Mouse (Mus musculus) testis, postnatal 10 days (tissue): ENCODE data around the gene Gm20388.

Experiments
- DNase-seq: peaks from one replicate; pipeline ENCODE4 v3.0.0; 2021; ENCODE audit warnings: low spot score

Gene Gm20388

DNA sequence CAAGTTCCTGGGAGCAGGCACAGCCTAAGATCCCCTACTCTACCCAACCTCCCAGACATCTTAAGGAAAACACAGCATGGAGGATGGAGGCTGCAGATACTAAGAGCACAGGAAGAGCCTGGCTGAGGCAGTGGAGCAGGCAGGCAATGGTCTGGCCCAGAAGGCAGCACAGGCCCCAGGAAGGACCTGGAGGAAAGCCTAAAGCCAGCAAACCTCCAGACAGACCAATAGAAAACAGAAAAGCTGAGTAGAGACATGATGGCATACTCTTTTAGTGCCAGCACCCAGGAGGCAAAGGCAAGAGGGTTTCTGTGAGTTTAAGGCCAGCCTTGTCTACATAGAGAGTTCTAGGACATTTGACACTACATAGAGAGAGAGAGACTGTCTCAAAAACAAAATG is 1702.8 kb downstream of the Gm20388 start:
- no peak for DNase-seq

DNA sequence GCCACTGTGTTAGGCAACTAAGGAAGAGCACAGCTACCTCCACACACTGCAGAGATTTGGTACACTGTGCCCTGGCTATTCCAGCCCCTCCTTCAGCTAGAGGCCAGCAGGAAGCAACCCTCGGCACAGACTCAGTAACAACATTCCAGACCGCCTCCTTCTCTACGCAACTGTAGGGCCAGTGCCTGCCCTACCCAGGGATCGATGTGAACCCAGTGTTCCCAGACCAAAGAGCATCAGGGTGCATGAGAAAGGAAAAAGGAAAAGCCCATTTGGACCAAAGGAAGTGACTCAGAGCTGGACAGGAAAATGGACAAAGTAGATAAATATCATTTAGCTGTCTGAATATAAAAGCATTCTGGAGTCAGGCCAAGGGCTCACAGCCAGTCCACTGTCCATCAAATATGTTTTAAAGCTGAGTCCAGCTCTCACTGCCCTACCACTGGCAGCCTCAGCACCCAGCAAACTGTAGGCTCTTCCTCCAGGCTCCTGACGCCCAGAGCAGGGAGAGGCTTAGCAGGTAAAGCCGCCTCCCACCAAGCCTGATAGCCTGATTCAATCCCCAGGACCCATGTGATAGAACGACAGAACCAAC is 1708.9 kb downstream of the Gm20388 start:
- DNase-seq: no peak

DNA sequence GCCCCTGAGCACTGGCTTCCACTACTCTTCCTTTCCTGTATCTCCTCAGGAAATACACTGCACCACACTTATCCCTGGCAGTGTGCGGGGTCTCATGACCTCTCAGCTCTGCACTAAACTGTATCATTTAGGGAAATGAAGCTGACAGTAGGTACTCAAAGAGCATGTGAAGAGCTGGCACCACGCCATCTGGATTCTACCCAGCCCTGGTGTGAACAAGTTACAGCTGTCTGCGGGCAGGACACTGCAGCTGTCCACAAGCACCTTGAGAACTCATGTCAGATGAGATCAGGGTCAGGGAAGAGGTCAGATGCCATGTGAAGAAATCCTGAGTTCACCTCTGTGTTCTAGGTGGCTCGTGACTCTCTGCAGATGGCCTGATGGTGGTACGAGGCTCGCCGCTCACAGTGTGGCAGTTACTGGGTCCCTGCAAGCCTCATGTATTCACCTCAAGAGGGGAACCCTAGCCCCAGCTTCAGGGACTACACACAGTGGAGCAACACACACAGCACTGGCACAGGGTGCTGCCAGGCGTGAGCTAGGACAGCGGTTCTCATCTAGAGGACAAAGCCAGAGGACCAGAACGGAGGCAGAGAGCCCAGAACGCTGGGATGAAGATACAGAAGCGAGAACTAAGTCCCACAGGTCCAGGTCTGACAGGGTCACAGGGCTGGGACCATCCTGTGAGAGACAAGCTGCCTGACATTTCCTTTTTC is 1710.3 kb downstream of the Gm20388 start:
- DNase-seq: peak; percentile 67

DNA sequence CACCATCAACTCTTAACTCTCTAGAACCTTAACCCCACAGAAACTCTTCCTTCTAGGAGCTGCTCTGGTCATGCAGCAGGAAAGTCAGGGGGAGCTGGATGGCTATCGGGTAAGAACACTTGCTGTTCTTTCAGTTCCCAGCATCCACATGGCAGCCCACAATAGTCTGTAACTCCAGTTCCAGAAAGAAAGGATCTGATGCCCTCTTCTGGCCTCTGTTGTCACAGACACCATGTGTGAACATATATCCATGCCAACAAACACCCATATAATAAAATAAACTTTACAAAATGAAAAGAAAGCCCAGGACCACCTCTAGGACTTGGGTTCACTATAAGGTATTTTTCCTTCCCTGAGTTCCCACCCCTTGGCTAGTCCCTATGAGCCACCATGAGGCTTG is 1711.2 kb downstream of the Gm20388 start:
- no peak for DNase-seq

DNA sequence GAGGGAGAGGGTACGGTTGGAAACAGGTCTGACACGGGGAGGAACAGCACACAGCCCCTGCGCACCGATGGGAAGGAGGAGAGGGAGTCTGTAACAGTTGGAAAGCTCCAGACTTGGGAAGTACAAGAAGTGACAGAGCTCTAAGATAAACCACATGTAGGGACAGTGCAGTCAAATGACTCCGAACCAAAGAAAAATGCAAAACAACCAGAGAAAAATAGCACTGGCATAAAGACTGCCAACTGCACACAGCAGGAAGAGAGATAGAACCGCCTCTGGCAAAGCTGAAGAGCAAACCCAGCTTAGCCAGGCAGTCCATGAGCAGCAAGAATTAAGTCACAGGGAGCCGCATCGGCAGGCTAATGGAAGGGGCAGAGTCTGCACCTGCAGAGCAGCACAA is 1712.4 kb downstream of the Gm20388 start:
- no peak for DNase-seq

DNA sequence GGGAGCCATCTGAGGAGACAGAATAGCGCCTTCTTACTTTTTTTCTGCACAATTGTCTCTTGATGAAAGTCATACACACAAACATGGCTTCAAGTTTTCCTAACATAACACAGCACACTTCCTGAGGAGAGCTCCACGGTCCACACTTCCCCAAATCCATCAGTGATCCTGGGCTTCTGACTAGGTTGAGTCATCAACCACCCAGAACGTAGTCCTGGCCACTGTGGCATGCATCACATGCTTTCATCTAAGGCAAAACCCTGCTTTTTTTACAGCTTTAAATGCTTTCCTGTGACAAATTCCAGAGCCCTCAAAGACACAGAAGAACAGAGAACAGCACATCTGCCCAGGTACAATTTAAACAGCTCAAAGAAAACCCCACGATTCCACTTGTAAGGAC is 1718.0 kb downstream of the Gm20388 start:
- DNase-seq: no peak

DNA sequence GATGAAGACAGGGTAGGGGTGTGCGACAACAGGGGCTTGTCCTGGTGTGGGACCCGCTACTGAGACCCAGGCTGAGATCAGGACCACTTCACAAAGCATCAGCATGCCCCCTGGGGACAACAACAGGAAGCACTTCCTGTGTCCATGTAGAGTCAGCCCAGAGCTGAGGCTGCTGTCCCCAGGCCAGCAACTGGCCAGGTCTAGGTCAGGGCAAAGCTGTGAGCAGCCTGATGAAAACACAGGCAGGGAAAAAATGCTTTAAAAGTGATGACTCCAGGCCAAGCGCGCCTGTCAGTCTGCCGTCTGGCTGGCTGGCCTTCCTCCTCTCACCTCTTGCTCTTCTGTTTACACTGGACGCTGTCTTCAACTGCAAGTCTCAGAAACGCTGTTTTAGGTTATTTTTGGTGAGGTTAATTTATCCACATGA is 1721.0 kb downstream of the Gm20388 start:
- DNase-seq: no peak

DNA sequence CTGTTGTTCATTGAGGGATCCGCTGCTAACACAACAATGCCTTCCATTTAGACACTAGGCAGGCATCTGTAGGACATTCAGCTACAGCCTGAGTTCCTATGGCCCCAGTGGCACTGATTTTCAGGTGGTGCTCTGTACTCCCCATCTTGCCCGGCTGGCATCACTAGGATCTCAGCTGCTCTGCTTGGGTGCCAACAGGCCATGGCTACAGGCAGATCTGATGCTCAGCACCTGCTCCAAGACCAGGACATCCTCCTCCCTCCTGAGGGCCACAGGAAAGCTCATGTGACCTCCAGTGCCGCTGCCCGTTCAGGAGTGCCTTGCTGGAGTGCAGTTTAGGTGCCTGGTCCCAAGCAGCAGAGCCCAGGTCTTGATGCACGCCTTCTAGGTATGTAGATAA is 1721.8 kb downstream of the Gm20388 start:
- no peak for DNase-seq

DNA sequence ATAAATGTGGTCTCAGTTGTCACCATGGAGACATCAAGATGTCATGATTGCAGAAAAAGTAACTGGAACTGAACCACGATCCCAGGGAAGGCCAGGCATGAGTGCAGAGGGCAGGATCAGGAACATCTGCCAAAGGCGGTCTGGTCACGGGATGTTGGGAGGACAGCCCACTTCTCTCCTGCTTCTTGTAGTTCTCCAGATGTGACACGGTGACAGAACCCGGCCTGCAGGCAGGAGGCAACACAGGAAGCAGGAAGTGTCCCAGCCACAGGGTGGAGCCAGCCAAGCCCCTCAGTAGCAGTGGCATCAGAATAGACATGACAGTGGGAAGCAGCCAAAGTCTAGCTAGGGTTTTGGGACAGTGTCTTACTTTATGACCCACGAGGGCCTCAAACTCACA is 1724.9 kb downstream of the Gm20388 start:
- peak; percentile 39 for DNase-seq

DNA sequence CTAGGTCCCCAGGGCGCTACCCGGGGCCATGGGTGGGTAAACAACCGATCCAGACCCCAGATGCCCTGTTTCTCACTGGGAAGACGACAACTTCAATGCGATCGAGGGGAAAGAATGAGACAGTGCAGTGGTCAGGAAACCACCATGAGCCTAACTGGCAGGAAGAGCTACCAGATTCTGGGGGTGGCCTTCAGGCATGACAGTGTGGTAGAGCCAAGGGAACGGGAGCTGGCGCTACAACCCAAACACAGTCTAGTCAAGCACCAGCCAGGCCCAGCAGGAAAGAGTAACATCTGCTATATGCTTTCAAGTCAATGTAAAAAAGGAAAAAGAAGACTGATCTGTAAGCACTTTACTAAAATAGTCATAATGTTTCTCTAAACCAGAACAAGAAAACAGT is 1725.5 kb downstream of the Gm20388 start:
- no peak for DNase-seq

DNA sequence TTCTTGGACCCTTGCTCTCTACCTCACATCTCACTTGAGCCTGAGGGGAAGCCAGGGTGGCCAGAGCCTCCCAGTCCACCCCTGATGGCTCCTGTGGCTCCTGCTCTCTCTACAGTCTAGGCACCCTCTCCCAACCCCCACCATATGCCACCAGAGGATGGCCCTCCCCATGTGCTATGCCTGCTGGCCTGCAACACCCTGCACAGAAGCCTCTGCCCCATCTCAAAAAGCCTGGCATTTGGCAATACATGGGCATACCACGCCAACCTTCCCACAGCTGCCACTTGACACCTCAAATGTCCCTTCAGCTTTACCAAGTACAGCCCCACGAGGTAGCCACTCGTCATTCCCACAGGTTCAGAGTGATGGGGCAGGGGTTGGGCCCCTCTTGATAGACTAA is 1732.2 kb downstream of the Gm20388 start:
- DNase-seq: no peak

DNA sequence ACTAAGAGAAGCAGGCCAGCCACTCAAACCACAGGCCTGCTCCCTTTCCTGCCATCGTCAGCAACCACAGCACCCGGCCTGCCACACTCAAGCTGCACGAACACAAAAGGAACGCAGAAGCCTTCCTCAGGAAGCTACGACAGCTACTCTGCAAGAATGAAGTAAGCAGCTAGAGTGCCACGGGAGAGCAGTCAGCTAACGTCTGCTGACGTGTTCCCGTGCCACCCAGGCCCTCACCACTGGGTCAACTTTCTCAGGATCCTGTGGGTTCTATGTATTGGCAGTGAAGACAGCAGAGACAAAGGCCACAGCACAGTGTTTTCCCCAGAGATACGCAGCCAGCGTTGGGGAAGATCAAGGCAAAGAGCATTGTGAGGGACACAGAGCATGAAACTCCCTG is 1732.7 kb downstream of the Gm20388 start:
- DNase-seq: no peak

DNA sequence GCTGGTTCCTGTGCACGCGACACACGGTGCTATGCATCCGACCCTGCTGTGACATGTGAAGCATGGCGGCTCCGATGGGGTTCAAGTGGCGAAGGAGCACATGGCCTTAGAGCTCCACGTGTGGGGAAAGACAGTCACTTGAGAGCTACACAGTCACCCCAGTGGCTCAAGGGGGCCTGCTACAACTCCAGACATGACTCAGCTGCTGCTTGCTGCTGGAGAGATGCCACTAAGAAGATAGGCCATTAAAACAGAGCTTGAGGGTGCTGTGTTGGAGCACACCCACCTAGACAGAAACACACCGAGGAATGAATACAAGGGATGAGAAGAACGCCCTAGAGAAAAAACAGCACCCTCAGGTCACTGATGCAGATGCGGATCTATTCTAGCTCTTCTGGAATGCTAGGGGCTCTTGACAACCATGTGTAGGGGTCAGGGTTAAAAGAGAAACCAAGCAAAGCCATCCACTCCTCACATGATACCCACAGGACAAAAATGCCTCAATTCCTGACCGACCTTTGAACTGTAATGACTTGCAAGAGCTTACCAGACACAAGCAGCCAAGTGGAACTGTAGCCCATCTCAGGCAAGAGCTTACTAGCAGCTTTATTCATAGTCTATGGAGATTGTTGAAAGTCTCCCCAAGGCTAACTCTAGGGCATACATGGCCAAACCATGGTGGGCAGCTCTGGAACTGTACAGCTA is 1737.0 kb downstream of the Gm20388 start:
- no peak for DNase-seq

DNA sequence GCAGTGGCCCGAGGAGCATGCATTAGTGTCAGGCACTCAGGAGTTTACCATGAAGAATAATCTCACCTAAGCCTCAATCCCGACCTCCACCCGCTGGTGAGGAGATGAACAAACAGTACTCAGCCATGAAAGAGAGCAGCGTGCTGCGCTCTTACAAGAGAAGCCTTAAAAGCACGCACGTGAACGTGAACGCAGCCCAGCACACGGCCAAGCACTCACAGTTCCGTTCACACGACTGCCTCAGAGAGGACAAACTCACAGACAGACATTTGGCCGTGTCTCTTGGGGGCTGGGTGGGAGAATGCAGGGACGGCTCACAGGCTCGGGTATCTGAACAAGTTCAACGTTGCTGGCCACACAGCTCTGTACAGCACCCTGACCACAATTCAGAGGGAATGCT is 1737.8 kb downstream of the Gm20388 start:
- no peak for DNase-seq

DNA sequence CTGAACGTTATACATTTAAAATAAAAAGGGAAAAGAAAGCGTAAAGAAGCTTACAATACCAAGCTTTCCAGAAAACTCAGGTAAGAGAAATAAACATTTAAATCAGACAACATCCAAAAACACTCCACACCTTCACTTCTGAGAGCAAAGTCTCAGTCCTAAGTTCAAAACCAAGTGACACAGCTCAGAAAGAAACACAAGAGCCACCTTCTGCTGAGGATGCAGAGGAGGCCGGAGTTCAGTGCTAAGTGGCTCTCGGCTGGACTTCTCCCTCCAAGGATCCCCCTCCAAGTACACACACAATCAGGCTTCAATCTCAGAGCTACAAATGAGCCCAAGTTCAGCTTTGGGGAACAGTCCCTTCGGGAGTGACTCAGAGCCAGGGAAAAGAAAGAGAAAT is 1738.8 kb downstream of the Gm20388 start:
- DNase-seq: no peak

DNA sequence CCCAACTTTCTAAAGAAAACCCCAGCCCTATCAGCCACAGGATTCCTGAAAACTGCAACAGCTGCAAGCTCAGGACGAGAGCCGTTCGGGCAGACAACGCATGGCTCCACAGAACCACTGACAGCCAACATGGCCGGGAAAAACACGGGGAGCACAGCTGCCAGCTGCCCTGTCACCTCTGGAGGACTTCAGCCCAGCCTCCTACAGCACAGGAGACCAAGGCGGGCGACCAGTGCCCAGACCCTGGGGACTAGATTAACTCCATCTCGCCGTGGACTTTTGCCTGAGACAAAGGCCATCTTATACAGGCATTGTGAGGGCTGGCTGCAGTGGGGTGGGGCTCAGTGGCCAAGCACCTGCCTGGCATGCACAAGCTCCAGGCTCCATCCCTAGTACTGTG is 1739.3 kb downstream of the Gm20388 start:
- DNase-seq: no peak

DNA sequence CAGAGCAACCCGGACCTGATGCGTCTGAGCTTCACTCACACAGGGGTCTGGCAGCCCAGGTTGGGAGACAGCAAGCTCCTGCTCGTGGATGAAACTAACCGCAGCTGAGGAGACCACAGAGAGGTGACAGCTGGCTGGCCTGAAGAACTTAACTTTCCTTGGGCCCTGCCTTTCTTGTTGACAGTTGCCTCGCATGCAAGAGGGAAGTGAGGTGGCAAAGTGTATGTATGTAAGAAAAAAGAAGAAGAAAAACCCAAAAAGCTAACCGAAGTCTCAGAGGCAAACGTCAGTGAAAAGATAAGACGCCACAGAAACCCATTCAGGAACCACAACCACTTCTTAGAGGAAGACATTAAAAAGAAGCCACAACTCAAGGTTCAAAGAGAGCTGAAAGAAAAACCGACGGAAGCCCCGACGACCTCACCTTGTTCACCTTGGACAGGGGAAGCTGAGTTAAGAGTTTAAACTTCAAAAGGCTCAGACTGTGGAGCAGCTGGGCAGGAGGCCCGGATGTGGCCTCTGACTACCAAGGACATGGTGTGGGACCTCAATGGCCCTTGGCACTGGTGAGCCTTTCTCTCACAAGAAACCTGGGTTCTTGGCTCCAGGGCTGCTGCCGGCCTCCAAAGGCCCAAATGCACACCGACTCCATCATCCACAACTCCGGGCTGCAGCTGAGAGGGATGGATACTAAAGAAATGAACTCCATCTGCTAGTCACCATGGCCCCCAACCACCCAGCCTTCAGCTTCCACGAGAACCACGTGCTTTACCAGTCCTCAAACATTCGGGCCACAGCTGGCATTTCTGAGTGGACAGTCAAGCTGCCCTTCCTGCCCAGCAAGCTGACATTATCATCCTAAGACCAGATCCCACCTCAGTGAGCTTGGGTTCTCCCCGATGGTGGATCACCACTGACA is 1740.0 kb downstream of the Gm20388 start:
- no peak for DNase-seq

DNA sequence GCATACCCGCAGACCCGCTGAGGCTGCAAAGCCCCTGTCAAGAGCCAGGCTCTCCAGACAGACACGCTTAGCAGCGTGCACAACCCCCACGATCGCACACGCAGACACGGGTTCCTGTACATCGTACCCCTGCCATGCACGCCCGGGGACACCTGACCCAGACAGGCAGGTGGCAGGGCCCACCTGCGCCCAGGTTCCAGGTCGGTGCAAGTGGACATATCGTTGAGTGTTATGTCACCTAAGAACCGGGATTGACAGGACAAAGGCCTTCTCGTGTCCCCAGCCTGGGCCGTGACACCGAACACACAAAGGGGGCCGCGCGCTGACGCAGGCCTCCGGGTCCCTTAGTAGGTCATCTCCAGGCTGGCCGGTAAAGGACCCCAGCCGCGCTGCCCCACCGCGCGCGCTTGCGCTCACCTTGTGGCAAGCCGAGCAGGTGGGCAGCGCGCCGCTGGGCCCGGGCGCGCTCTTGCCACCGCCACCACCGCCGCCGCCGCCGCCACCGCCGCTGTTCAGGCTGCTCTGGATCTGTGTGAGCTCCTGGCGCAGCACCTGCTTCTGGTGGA is 1740.8 kb downstream of the Gm20388 start:
- no peak for DNase-seq

DNA sequence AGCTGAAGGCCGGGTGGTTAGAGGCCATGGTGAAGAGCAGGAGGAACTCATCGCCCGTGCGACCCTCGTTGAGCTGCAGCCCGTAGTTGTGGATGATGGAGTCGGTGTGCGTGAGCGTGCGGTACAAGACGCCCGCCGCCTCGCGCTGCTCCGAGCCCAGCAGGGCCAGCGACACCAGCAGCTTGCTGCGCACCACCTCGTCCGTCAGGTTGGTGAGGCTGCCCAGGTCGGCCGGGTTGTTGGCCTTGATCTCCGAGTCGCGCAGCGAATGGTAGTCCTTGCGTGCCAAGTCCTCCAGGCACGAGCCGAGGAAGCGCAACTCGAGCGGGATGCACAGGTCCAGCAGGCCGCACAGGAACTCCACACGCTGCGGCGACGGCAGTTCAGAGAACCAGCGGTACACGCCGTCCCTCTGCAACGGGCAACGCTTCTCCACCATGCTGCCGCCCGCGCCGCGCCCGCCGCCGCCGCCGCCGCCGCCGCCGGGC is 1741.3 kb downstream of the Gm20388 start:
- DNase-seq: peak; percentile 70

DNA sequence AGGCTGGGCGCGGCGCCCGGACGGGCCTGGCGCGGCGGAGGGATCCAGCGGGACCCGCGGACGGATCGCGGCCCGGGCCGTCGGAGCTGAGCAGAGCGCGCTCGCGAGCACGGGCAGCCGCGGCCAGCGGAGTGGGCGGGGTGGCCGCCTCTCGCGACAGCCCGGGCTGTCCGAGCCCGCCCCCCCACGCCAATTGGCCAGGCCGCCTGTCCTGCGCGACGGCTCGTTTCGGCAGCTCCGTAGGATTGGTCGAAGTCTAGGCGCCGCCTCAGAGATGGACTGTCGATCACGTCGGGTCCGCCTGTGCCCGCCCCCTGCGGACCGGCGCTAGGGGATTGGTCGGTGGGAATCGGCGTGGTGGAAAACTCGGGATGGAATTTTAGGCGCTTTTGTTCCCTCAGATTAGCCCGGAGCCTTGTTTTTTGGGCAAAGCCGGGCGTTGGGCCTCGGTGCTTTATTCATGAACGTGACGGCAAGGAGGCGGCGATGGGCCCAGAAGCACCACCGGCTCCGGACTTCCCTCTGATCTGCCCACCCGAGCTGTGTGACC is 1742.2 kb downstream of the Gm20388 start, which contains the start of gene Zcchc14:
Zcchc14 (minus strand) TSS at position 128 of the 550 bp plus-strand sequence.
- peak; percentile 98 for DNase-seq

DNA sequence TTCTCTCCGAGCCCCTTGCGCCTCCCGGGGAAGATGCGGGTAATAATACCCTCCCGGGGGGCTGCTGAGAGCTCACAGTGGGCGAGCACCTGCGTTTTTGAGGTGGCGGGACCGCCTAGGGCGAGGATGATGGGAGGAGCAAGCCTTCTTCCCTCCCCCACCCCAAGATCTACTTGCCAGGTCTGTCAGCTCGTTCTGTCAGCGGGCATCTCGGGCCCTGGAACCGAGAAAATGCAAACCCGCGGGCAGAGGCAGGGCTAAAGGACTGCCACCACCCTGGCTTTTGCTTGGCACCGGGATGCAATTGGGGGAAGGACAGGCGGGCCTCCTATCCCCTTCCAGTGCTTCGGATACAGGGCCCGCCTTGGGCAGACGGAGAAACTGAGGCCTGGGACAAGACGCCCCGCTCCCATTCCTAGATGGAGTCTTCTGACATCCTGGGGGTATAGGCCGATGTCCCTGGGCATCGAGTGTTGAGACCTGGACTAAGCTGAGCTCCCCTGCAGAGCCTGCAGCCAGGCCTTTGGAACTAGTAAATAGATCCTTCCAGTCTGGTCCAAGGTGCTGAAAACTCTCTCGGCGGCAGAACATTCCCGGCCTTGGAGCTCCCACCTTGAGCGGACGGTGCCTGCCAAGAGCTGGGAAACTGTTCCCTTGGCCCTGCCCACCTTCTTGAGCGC is 1742.8 kb downstream of the Gm20388 start:
- DNase-seq: no peak
